Mouse (Mus musculus) heart, postnatal 10 days (tissue): ENCODE measurements around the gene Pacrg. TPM values are rescaled to one million over a fixed set of nuclear protein-coding genes. Genes with fewer than 3 reads are reported as not detected.

Experiments
- DNase-seq, 2 experiments: peaks; one replicate each; pipeline ENCODE4 v3.0.0; 2021
- intact Hi-C: fragments of 180-260 bp; cut with DNase I; formaldehyde crosslinking; loops from one replicate; pipeline ENCODE4 v1.15.1; 2025
- total RNA-seq, 2 experiments: library from RNA; stranded (reverse); gene quantifications; 2 replicates each; pipeline ENCODE4 v1.2.3; 2021

Pacrg gene
- total RNA-seq, 2 experiments from 2014 or later = 0.60 to 1.5 TPM

DNA sequence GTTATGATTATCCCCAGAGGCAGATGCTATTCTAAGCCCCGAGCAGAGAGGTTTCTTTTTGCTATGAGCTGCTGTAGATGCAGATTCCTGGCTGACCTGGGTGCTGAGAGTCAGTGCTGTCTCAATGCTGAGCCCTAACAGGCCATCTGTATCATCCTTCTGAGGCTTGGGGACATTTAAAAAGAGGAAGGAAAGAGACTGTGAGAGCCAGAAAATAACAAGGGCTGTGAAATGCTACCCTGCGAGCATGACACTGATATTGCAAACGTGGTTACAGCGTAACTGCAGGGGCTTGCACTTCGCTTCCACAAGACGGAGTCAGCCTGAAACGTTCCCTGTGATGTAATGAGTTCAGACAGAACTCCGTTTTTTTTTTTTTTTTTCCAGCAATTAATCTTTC is 281.4 kb downstream of the Pacrg start:
- intact Hi-C loops = no loop called here
- no peak for DNase-seq

DNA sequence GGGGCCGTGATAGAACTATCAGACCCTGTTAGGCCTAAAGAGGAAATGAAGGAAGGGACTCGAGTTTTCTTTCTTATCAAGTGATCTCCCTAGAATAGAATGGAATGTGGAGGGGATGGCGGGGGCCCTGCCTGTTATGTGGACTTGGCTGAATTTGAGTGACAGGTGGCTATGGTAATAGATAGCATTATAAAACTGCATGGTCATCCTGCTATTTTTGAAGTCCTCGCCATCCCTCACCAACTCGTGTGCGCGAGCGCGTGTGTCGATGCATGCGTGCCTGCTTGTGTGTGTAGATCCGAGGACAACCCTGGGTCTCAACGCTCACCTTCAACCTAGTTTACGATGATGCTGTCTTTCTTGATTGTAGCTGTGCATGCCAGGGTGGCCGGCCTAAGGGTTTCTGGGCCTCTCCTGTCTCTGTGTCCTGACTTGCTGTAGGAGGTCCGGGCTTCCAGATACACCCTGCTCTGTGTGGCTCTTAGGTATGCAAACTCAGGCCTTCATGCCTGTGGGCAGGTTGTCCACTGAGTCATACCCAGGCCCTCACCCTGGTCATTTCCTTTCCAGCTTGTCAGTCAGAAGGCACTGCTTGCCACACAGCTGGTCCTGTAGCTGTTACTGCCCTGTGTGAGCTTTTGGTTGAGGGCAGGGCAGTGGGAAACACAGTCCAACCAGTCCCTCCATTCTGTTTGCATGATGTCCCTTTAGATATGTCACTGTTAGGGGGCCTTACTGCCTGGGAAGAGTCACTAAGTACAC is 287.6 kb downstream of the Pacrg start:
- peak in 1 of 2 experiments; percentile 11 for DNase-seq

DNA sequence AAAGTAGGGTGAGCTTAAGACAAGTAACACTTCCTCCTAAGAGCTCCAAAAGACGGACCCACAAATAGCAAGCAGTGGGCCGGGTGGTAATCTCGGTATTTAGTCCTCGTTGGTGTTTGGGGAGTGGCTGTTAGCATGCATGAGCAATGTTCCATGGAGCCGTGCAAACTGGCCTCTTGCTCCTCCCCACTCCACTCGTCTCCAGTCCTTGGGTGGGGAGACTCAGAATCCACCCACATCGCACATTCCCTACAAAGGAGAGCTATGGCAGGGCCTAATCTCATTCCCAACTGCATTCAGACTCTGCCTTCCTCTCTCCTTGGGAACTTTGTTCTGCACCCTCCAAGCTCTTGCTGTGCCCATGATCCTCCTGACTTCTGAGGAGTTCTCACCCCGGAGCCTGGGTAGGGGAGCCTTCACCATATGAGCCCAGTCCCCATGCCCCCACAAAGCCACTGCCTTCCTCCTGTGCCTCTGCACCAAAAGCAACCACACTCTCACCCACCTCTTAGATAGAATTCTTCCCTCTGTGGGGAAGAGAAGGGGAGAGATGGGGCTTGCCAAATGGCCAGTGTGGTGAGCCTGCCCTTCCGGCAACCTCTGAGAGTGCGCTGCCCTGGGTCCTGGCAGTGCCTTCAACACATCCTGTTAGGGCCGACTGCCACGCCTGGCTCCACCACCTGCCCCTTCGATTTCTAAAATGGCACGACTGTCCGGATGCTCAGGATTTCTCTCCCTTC is 289.2 kb downstream of the Pacrg start:
- no peak for DNase-seq
- intact Hi-C loops = no loop called here

More for the DNA sequence above, 287.6 kb downstream of the Pacrg start:
- intact Hi-C loops = no loop called here

DNA sequence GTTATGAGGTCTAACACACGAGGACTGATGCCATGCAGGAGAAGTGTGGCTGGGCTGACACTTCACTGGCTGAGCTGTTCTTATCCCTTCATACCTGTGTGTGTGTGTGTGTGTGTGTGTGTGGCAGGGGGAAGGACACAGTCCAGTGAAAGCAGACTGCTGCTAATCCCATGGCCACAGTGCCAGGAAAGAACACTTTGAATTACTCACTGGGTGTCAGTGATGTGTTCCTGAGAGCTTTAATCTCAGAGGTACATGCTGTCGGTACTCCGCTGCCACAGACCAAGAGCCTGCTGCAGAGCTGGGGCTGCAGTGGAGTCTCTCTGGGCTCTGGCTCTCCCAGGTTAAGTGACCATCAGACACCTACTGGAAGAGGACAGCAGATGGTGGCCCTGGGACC is 290.3 kb downstream of the Pacrg start:
- intact Hi-C loops = no loop called here
- DNase-seq = peak; percentile 11 to 21

DNA sequence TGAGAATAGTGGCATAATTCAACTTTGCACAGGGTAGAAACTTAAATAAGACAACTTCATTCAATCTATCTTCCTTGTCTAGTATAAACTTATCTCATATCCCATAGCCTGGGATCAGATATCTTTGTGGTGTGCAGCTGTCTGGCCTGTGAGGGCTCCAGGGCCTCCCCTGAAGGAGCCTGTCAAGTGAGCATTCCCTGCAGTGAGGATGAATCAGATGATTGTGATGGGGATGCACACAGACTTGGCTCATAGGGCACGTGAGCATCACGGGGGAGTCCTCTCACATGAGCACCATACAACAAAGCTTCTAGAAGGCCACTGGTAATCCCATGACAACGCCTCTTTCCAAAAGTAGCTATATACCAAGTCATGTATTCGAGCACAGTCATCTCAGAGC is 291.1 kb downstream of the Pacrg start:
- intact Hi-C loops = no loop called here
- no peak for DNase-seq

DNA sequence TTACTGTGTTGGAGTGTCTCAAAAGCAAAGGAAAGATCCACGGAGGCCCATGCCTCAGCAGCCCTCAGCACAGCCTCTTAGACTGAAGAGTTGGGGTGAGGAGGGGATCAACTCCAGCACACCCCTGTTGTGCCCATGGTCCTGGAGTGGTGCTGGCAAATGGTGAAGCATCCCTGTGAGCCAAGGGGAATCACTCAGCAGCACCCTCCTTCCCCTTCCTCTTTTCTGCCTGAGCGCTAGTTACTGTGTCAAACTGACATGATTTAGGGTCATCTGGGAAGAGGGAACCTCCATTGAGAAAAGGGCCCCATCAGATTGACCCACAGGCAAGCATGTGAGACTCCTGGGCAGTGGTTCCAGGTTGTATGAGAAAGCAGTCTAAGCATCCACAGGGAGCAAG is 299.3 kb downstream of the Pacrg start:
- DNase-seq = no peak
- intact Hi-C loops = no loop called here

DNA sequence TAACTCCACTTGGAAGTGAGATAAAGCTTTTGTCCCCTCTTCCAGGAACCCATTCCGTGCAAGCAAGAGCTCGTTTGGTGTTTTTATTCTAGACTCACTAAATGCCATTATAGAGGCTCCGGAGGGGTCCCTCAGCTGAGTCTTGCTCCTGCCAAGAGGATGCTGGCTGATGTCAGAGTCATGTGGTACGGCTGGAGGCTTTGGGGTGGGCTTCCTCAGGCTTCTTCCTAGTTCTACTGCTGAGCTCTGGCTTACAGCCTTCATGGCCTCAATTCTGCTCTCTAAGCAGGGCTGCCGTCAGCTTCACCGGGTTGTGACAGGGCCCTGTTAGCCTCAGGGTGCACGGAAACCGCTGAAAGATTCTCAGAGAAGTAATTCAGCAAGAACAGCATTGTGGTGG is 305.9 kb downstream of the Pacrg start:
- no peak for DNase-seq
- intact Hi-C loops = loop anchor here (5.0 kb wide), 1 partner anchor 213 kb away; no protein-coding TSS in a partner anchor

DNA sequence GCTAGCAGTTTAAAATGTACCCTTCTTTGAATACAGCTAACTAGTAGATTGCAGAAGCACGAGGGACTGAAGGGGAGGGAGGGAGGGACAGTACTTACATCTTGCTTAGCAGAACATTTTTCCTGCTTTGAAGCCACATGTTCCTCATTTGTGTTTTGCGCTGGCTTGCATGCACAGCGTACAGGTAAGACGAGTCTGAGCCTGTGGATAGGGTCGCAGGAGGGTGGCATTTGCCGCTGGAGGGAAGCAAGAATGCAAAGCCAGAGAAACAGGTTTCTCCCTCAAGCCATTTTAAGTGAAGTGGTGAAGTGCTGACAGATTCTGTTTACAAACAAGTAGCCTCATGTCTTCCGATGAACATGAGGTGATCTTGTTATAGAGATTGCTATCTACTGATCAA is 306.6 kb downstream of the Pacrg start:
- no peak for DNase-seq
- intact Hi-C loops = loop anchor here (5.0 kb wide), 1 partner anchor 214 kb away; no protein-coding TSS in a partner anchor

DNA sequence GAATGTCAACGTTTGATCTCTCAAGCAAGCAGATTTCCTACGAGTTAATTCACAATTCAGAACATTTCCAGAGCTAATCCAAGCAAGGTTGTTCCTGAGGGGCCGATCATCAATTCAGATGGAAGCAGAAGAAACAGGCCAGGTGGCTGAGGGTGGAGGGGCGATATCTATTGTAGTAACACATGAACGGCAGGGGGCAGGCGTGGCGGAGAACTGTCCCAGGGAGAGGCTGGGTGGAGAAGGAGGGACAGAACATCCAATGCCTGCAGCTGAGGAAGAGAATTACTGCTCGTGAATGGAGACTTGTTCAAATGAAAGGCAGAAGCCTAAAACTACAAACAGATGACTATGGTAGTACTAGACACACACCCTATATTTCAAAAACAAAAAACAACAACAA is 309.1 kb downstream of the Pacrg start:
- peak; percentile 31 to 49 for DNase-seq
- intact Hi-C loops = loop anchor here (5.0 kb wide), 1 partner anchor 216 kb away; no protein-coding TSS in a partner anchor

DNA sequence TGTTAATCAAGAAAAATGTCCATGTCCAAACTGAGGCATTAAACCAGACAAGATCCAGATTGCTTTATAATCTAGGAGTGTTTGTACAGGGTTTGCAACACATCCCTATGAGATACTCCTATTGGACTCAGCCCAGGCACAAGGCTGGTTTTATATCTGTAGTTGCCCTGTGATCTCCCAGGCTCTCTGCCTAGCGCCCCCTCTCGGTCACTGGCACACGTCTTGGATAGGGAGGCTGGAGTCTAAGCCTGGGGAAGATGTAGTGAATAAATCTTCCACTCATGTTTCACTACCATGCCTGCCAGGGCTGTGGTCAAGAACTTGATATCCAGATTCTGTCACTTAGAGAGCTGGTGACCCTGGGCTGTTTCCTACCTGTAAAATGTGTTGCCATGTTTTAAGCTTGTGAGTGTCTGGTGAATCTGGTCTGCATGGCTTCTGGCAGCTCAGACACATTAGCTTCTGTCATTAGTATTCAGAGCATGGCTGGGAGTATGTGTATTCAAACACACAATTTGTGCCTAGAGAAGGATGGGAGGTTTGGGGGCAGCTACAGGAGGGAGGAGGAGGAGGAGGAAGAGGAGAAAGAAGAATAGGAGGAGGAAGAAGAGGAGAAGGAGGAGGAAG is 310.7 kb downstream of the Pacrg start:
- no peak for DNase-seq
- intact Hi-C loops = loop anchor here (10.0 kb wide), 2 partner anchors 535 to 1445 kb away; no protein-coding TSS in a partner anchor

DNA sequence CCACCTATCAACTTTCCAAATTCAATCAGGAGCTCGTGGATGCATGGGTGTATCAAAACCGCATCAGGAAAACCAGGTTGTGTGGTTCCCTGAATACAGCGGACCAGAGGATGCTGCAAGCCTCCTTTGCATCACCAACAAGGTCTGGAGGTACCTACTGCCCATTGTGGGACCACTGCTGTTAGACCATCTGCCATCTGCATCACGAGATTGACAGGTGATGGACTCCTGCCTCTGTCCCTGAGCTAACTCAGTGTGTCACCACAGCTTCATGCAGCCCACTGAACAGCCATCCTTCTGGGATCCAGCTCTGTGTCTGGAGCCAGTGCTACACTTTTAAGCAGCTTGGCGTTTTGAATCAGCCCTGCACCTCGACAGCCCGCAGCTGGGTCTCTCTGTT is 318.8 kb downstream of the Pacrg start:
- intact Hi-C loops = loop anchor here (10.0 kb wide), 2 partner anchors 544 to 1454 kb away; no protein-coding TSS in a partner anchor

DNA sequence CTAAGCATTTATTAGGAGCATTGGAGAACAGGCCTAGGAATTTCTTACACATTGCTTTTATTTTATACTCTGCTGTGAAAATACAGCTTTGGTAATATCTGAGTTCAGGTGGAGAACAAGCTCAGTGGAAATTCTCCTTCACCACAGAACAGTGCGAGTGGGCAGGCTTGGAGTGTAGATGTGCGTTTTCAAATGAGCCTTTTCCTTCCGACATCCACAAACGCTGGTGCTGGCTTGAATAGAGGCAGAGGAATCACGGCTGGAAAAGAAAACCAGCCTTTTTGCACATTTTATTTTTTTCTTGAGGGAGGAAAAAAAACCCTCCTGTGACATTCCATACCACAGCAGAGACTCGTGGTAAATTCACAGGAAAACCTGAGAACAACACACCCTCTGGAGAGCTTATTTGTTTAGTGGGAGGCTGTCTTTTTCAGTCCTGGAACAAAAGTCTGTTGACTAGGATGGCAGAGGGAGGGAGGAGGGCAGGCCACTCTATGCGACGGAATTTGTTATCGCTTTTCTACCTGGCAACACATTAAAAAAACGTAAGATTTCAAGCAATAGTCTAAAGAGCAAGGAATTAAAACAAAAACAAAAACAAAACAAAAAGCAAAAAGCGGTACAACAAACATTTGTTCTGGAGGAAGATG is 320.5 kb downstream of the Pacrg start:
- DNase-seq = no peak
- intact Hi-C loops = loop anchor here (10.0 kb wide), 2 partner anchors 545 to 1455 kb away; no protein-coding TSS in a partner anchor

More for the DNA sequence above, 318.8 kb downstream of the Pacrg start:
- no peak for DNase-seq

DNA sequence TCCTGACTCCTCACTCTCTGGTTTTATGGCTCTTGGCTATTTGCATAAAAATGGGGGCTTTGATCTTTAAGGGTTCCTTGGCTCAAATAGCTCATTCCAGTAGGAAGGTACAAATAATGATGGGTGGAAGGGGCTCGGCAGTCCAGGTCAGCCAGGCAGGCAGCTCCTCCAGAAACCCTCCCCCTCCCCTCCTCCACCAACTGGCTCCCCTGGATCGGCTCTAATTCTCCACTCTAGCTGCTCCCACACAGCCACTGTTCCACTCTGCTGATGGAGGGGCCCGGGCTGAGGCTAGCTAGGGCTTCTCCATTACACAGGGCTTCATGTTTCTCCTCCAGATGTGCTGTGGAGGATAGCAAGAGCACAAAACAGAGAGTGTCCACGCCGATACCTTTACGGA is 325.3 kb downstream of the Pacrg start:
- intact Hi-C loops = no loop called here
- DNase-seq = no peak

DNA sequence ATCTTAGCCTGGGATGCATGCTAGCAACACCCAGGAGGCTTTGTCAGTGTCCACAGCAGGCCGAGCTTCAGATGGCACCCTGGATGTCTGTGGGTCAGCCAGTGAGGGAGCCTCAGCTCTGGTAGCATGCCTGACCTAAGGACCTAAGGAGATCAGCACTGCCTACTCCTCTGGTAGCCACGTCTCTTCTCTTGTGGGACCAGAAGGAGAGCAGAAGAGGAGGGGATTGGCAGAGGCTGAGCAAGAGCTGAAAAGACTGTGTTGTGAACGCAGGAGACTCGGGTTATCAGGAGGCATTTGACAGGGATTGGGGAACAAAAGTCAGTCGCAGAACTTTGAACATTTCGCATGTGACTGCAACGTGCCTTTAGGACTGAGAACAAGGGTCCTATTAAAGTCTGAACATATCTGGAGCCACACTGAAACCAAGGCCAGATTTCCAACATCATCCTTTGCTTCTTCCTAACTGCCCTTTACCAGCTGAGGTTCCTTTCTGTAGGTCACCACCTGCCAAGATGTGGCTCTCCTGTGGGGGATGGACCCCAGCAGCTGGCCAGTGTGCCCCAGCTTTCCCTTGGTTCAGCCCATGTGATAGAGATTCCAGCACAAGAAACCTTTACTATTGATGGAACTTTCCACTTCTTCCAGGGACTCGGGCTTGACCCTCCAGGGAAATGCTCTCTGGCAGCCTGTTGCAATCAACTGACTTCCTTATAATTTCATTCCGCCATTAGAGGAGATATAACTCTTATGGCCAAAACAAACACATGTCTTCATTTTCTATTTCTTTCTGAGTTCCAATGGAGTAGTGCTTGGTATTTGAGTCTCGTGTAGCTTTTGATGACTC is 329.0 kb downstream of the Pacrg start:
- peak in 1 of 2 experiments; percentile 31 for DNase-seq
- intact Hi-C loops = no loop called here

DNA sequence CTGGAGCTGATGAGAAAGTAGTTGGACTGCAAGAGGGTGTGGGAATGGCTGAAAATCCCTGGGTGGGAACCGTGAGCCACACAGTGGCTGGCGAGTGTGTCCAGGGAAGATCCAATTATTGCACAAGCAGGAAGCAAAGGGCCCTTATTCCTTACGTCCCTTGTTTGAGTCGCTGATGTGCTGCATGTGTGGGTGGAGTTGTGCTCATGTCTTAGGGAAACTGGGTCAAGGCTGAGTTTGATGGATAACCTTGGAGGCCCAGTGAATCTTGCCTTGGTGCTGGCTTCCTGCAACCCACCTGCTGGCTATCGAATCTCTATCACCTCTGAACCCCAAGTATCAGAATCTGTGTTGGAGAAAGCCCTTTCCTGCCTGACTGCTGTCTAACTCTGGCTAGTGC is 329.6 kb downstream of the Pacrg start:
- DNase-seq = no peak
- intact Hi-C loops = no loop called here

DNA sequence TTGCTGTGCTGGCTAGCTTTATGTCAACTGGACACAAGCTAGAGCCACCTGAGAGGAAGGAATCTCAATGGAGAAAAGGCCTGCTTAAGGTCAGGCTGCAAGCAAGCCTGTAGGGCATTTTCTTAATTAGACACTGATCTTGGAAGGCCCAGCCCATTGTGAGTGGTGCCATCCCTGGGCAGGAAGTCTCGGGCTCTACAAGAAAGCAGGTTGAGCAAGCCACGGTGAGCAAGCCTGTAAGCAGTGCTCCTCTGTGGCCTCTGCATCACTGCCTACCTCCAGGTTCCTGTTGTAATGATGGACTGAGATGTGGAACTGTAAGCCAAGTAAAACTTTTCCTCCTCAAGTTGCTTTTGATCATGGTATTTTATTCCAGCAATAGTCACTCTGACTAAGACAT is 332.0 kb downstream of the Pacrg start:
- no peak for DNase-seq
- intact Hi-C loops = loop anchor here (10.0 kb wide), 1 partner anchor 237 kb away; no protein-coding TSS in a partner anchor

DNA sequence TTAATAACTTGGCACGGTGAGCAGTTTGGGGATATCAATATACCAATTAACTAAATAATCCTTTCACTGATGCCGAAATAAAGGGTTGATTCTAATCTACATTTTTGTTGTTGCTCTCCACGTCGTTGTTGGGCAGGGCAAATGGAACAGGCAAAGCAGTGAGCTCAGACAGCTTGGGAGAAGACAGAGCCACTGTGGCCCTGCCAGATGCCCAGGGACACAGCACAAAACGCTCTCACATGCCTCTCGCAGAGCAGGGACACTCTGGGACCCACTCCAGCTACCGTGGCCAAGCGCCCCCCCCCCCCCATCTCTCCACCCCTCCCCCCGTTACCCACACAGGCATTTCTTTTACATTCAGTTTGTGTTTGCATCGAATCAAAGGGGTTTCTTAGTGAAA is 332.6 kb downstream of the Pacrg start:
- intact Hi-C loops = loop anchor here (10.0 kb wide), 1 partner anchor 237 kb away; no protein-coding TSS in a partner anchor
- DNase-seq = peak in 1 of 2 experiments; percentile 26

DNA sequence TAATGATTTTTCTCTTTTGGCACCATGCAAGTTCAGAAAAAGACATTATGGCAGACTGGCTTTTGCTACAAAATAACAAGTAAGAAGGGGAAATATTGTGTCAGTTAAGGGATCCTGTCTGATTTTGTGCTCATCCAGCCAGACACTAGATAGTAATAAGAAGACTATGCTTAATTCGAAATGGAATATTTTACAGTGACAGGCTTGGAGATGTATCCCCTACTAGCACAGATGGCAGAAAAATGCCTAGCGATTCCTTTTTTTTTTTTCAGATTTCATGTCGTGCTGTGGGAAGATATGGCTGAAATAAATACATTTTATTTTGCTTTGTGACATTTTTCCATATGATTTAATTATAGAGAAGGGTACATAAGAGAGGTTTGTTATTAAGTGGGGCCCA is 333.2 kb downstream of the Pacrg start:
- intact Hi-C loops = loop anchor here (10.0 kb wide), 1 partner anchor 238 kb away; no protein-coding TSS in a partner anchor

DNA sequence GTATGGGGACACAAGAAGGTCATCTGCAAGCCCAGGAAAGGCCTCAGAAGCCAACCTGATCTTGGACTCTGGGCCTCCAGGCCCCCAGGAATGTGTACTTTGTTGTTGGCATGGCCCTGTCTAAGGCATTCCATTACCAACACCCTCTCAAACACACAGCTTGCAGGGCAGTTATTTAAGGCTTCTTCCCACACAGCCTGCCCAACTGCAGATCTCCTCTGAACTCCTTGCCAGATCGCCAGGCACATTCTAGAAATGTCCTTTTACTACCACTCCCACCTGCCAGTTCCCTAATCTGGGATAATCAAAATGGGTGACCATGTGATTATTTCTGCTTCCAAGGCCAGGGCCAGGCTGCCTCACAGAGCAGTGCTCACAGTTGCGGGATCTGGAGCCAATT is 338.7 kb downstream of the Pacrg start:
- DNase-seq = no peak
- intact Hi-C loops = loop anchor here (10.0 kb wide), 1 partner anchor 243 kb away; no protein-coding TSS in a partner anchor

More for the DNA sequence above, 333.2 kb downstream of the Pacrg start:
- DNase-seq = no peak
